Mouse (Mus musculus) heart, adult 2 months (tissue): Measurements from ENCODE around the gene Dusp6.

ENCODE experiments used
- CTCF ChIP-seq: fragments of 200-600 bp; IDR thresholded peaks from 2 replicates; pipeline ENCODE4 v1.8.1; 2022; ENCODE audit warnings: antibody characterized with exemption, mild to moderate bottlenecking, moderate library complexity
- POLR2A ChIP-seq: fragments of 200-500 bp; IDR thresholded peaks from 2 replicates; pipeline ENCODE4 v1.6.1; 2011; ENCODE audit warnings: mild to moderate bottlenecking, low read depth, low read length, control low read depth; ENCODE audit not compliant: insufficient read depth

DNA sequence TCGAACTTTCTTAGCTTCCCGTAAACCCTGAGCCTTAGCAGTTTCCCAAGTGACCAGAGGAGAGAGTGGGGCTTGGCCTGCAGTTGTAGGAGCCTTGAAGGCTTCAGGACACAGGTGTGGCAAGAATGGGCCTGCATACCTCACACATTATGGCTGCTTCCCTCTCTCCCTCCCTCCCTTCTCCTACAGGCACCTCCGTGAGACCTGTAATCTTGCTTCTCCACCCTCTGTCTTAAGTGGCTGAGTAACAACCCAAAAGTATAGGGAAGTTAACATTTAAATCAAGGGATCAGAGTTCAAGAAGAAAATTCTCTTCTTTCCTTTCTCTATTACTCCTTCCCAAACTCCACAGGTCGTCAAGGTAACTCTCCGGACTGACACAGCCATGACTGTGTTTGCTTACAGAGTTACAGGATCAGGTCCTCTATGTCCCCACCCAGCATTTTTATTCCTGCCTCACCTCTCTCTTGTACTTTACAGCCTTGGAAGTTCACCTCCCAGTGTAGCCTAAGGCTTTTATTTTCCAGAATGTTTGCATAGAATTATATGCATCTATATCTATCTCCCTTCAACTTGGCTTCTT lies 19.0 kb upstream of the Dusp6 start:
- TF ChIP-seq CTCF = no peak
- TF ChIP-seq POLR2A = no peak
